In genomic region chr19:38325854-38326253, GRCm38 (mm10) we compare ENCODE assay signal across 31 mouse cellular contexts.
DNase-seq lines count a peak whose midpoint lies in the region; ATAC-seq and TF ChIP-seq lines count a peak whose summit lies in the region.
"Had no signal": no experiment of that assay in that cellular context is flagged by ENCODE, and none has a peak within 500 bp of the region (broad histone marks: within the 10 kb centered on the region; RNA-seq: fewer than 3 reads in every experiment).

No protein-coding gene starts in this region.

- WGBS in midbrain, embryonic 10.5 days = 92% methylated on average over 7 of the region's 7 CpGs
- 91% methylated on average over 7 of the region's 7 CpGs for WGBS in midbrain, embryonic 13.5 days
- 78% methylated on average over 7 of the region's 7 CpGs for WGBS in intestine, embryonic 16.5 days

- ATAC-seq in midbrain, embryonic 13.5 days = no peak
- no peak for ATAC-seq in intestine, embryonic 16.5 days
- ATAC-seq: activated CD4-positive, CD25-positive, alpha-beta regulatory T cell, adult 4 months; forebrain, embryonic 15.5 days; midbrain, embryonic 16.5 days had no signal

- no peaks in the 10 kb centered on the region for H3K9me3 ChIP-seq in midbrain, embryonic 10.5 days (replicated peaks)
- no peaks in the 10 kb centered on the region for H3K9me3 ChIP-seq in midbrain, embryonic 13.5 days
- H3K9me3 ChIP-seq in ES-E14 (ENCODE audit: control insufficient read depth, insufficient read depth, low read depth, low read length) = no peaks in the 10 kb centered on the region
- no peaks in the 10 kb centered on the region for H3K9me3 ChIP-seq in intestine, embryonic 16.5 days (ENCODE audit: control insufficient read depth, low read length)
- H3K9me3 ChIP-seq: embryonic facial prominence, embryonic 13.5 days; forebrain, embryonic 10.5 days; forebrain, embryonic 15.5 days; heart, embryonic 13.5 days; kidney, embryonic 15.5 days; limb, embryonic 15.5 days; liver, embryonic 13.5 days had no signal

- 0 out of 2 replicates have a peak overlapping the region, but pooled peaks have one; percentile 10 for H3K27ac ChIP-seq in midbrain, embryonic 10.5 days (replicated peaks)
- no peak overlapping the region for H3K27ac ChIP-seq in midbrain, embryonic 13.5 days
- H3K27ac ChIP-seq in ES-E14 (ENCODE audit: insufficient read depth, low read depth, low read length, poor library complexity, severe bottlenecking) = peak overlapping the region; percentile 88
- no peak overlapping the region for H3K27ac ChIP-seq in intestine, embryonic 16.5 days (ENCODE audit: low read length)
- H3K27ac ChIP-seq: embryonic facial prominence, embryonic 13.5 days; forebrain, embryonic 10.5 days; forebrain, embryonic 15.5 days; gastrocnemius, adult 2 months; heart, adult 2 months; heart, embryonic 13.5 days; hindbrain, embryonic 14.5 days; kidney, embryonic 15.5 days; limb, embryonic 15.5 days; liver, embryonic 13.5 days had no signal

- H3K27me3 ChIP-seq in midbrain, embryonic 10.5 days (ENCODE audit: low read depth, poor library complexity, severe bottlenecking) = no peaks in the 10 kb centered on the region
- H3K27me3 ChIP-seq in midbrain, embryonic 13.5 days = no peaks in the 10 kb centered on the region
- no peaks in the 10 kb centered on the region for H3K27me3 ChIP-seq in intestine, embryonic 16.5 days (replicated peaks; ENCODE audit: control insufficient read depth, insufficient read depth, low read length)
- H3K27me3 ChIP-seq: embryonic facial prominence, embryonic 13.5 days; forebrain, embryonic 15.5 days; heart, embryonic 13.5 days; kidney, embryonic 15.5 days; limb, embryonic 15.5 days; liver, embryonic 13.5 days had no signal

- H3K4me1 ChIP-seq in midbrain, embryonic 10.5 days = peaks cover 30% of the 10 kb centered on the region
- H3K4me1 ChIP-seq in midbrain, embryonic 13.5 days (replicated peaks) = peaks cover 13% of the 10 kb centered on the region
- peaks cover 5 to 15% of the 10 kb centered on the region in 2 experiments; a peak in 3 of 4 replicates for H3K4me1 ChIP-seq in ES-E14 (ENCODE audit: control insufficient read depth in 2 of 2, insufficient read depth in 2 of 2, low read length in 2 of 2, poor library complexity in 1 of 2)
- no peaks in the 10 kb centered on the region for H3K4me1 ChIP-seq in intestine, embryonic 16.5 days (ENCODE audit: control insufficient read depth, insufficient read depth, low read length)
- H3K4me1 ChIP-seq: embryonic facial prominence, embryonic 13.5 days; forebrain, embryonic 15.5 days; heart, embryonic 13.5 days; kidney, embryonic 15.5 days; limb, embryonic 15.5 days; liver, embryonic 13.5 days had no signal

- H3K36me3 ChIP-seq in midbrain, embryonic 10.5 days = no peaks in the 10 kb centered on the region
- H3K36me3 ChIP-seq in midbrain, embryonic 13.5 days = no peaks in the 10 kb centered on the region
- H3K36me3 ChIP-seq in ES-E14 (ENCODE audit: control insufficient read depth, insufficient read depth, low read length, poor library complexity, severe bottlenecking) = peaks cover 2% of the 10 kb centered on the region; the same call in 1 of the 2 replicates
- H3K36me3 ChIP-seq in intestine, embryonic 16.5 days (ENCODE audit: control insufficient read depth, insufficient read depth, low read length) = no peaks in the 10 kb centered on the region
- H3K36me3 ChIP-seq: embryonic facial prominence, embryonic 13.5 days; forebrain, embryonic 10.5 days; forebrain, embryonic 15.5 days; heart, embryonic 13.5 days; kidney, embryonic 15.5 days; limb, embryonic 15.5 days; liver, embryonic 13.5 days had no signal

- DNase-seq in midbrain, embryonic 10.5 days (ENCODE audit: low spot score) = no peak
- peak; percentile 64 for DNase-seq in A20 (ENCODE audit: low read depth, low spot score)
- DNase-seq in ES-E14 (ENCODE audit: low read depth, low spot score) = no peak
- DNase-seq in spleen, adult 18-20 months = no peak
- DNase-seq in frontal cortex, postnatal 25 days (ENCODE audit: low spot score in 2 of 2) = no peak
- DNase-seq: adrenal gland, adult 8-10 months; cerebellum, adult 11 months; cerebellum, adult 9-10 months; gastrocnemius, adult 2 months; gastrocnemius, postnatal 36 days; heart, adult 2 months; heart, postnatal 10 days; kidney, adult 11 months; kidney, postnatal 25 days; left cerebral cortex, postnatal 4 days; liver, embryonic 13.5 days; lung, adult 18-20 months; lung, postnatal 10 days; right cerebral cortex, postnatal 25 days; thymus, postnatal 14 days had no signal

- no peak overlapping the region for H3K9ac ChIP-seq in midbrain, embryonic 13.5 days (replicated peaks)
- H3K9ac ChIP-seq in ES-E14 (ENCODE audit: insufficient read depth, low read depth, low read length, poor library complexity, severe bottlenecking) = peak overlapping the region; percentile 97
- H3K9ac ChIP-seq in intestine, embryonic 16.5 days (ENCODE audit: low read depth, low read length) = no peak overlapping the region
- H3K9ac ChIP-seq: embryonic facial prominence, embryonic 13.5 days; forebrain, embryonic 15.5 days; heart, embryonic 13.5 days; hindbrain, embryonic 14.5 days; kidney, embryonic 15.5 days; limb, embryonic 15.5 days; liver, embryonic 13.5 days had no signal

- no peak overlapping the region for H3K4me3 ChIP-seq in midbrain, embryonic 10.5 days
- no peak overlapping the region for H3K4me3 ChIP-seq in midbrain, embryonic 13.5 days (replicated peaks)
- H3K4me3 ChIP-seq in ES-E14 (ENCODE audit: insufficient read depth in 1 of 2, low read depth in 1 of 2, low read length in 2 of 2, poor library complexity in 1 of 2, severe bottlenecking in 1 of 2) = peak overlapping the region; percentile 66 to 86
- no peak overlapping the region for H3K4me3 ChIP-seq in intestine, embryonic 16.5 days (ENCODE audit: low read length)
- H3K4me3 ChIP-seq: embryonic facial prominence, embryonic 13.5 days; forebrain, embryonic 10.5 days; forebrain, embryonic 15.5 days; gastrocnemius, adult 2 months; heart, adult 2 months; heart, embryonic 13.5 days; kidney, embryonic 15.5 days; limb, embryonic 15.5 days; liver, embryonic 13.5 days had no signal

- in situ Hi-C loops in ES-E14 (cut with MboI; ENCODE audit: low sequenced_read_pairs in 2 of 2, unreplicated experiment in 2 of 2) = loop anchor here in 1 of 2 experiments (5.0 kb wide), 1 partner anchor 691 kb away; no protein-coding TSS in a partner anchor

- H3K4me2 ChIP-seq in midbrain, embryonic 13.5 days (replicated peaks) = no peak overlapping the region
- no peak overlapping the region for H3K4me2 ChIP-seq in intestine, embryonic 16.5 days (ENCODE audit: low read depth, low read length)
- H3K4me2 ChIP-seq: embryonic facial prominence, embryonic 13.5 days; forebrain, embryonic 15.5 days; heart, embryonic 13.5 days; hindbrain, embryonic 14.5 days; kidney, embryonic 15.5 days; limb, embryonic 15.5 days; liver, embryonic 13.5 days had no signal

TF ChIP-seq in ES-E14, 5 proteins besides CTCF, POLR2A, EP300 and RAD21:
- no peak for TF ChIP-seq HCFC1 (IDR thresholded peaks at IDR 0.05; ENCODE audit: borderline replicate concordance, insufficient read depth, low read length)
- TF ChIP-seq ZC3H11A (IDR thresholded peaks at IDR 0.05; ENCODE audit: borderline replicate concordance, low read depth, low read length) = no peak
- no peak for TF ChIP-seq CHD2 (IDR thresholded peaks at IDR 0.05; ENCODE audit: low read depth, low read length)
- TF ChIP-seq MAFK (IDR thresholded peaks at IDR 0.05; ENCODE audit: insufficient read depth, low read depth, low read length) = no peak
- no peak for TF ChIP-seq ZNF384 (IDR thresholded peaks at IDR 0.05; ENCODE audit: low read depth, low read length)
TF ChIP-seq in ES-E14: peak in this region for 0.

Comparison
In these comparisons a context has a peak if more than half of its experiments do, and no peak if none do; other contexts are left out.
1. H3K27ac ChIP-seq: peak in midbrain, embryonic 10.5 days (single experiment) and ES-E14 (single experiment); none in midbrain, embryonic 13.5 days (single experiment) and intestine, embryonic 16.5 days (single experiment).
2. H3K4me3 ChIP-seq: peak in ES-E14 (2 of 2); none in midbrain, embryonic 10.5 days (single experiment), midbrain, embryonic 13.5 days (single experiment) and intestine, embryonic 16.5 days (single experiment).